Mouse (Mus musculus): ENCODE data around the gene Atg2a. TPM values are rescaled to one million over a fixed set of nuclear protein-coding genes. Genes with fewer than 3 reads are reported as not detected.

Atg2a gene
- total and polyA plus RNA-seq, 3 experiments = 2.8 to 13.9 (median 9.5) TPM

GRCm38 (mm10) chr19:6271206-6271605 lies 29.7 kb downstream of the Atg2a start:
- H3K9ac ChIP-seq (ENCODE audit: insufficient read depth, low read depth) = no peak overlapping the region
- H3K36me3 ChIP-seq (replicated peaks in 1 of 2; ENCODE audit: control insufficient read depth in 1 of 2, insufficient read depth in 1 of 2, low read length in 1 of 2) = peaks cover 0 to 4% of the 10 kb centered on the region in 2 experiments
- peaks cover 2% of the 10 kb centered on the region for H3K27me3 ChIP-seq (replicated peaks)
- no peaks in the 10 kb centered on the region for H3K9me3 ChIP-seq (replicated peaks; ENCODE audit: low read length)
- TF ChIP-seq MAZ (IDR thresholded peaks at IDR 0.05; ENCODE audit: low read depth, low read length) (no peak), SIN3A (IDR thresholded peaks at IDR 0.05; ENCODE audit: low read length) (no peak), BHLHE40 (IDR thresholded peaks at IDR 0.05; ENCODE audit: low read depth, low read length) (no peak), MAX (IDR thresholded peaks at IDR 0.05; ENCODE audit: low read length) (no peak), MAFK (IDR thresholded peaks at IDR 0.05; ENCODE audit: insufficient replicate concordance, low read length) (no peak), SMC3 (IDR thresholded peaks at IDR 0.05; ENCODE audit: low read depth, low read length) (no peak), KAT2A (IDR thresholded peaks at IDR 0.05; ENCODE audit: insufficient replicate concordance, low read length) (no peak), POLR2A (IDR thresholded peaks at IDR 0.05; ENCODE audit: low read depth, low read length) (no peak), PAX5 (IDR thresholded peaks at IDR 0.05; ENCODE audit: low read length) (no peak), ZNF384 (IDR thresholded peaks at IDR 0.05; ENCODE audit: low read depth, low read length) (no peak), TCF12 (IDR thresholded peaks at IDR 0.05; ENCODE audit: low read depth, low read length) (no peak), TBP (conservative IDR thresholded peaks at IDR 0.05; ENCODE audit: low read depth, low read length) (no peak)
- no peak overlapping the region for H3K4me3 ChIP-seq (replicated peaks in 1 of 3; ENCODE audit: low read depth in 2 of 3, low read length in 2 of 3, poor library complexity in 1 of 3)
- no peak overlapping the region for H3K4me2 ChIP-seq (ENCODE audit: insufficient read depth, low read depth, poor library complexity, severe bottlenecking)
- dilution Hi-C loops (cut with MboI; ENCODE audit: extremely low pct_ligation_motif_present, extremely low pct_unique_long_range_greater_than_20kb, low sequenced_read_pairs) = no loop called here
- in situ Hi-C loops (cut with MboI; ENCODE audit: low pct_ligation_motif_present, low pct_unique_long_range_greater_than_20kb, low sequenced_read_pairs) = no loop called here
- peaks cover 19 to 55% of the 10 kb centered on the region in 2 experiments for H3K4me1 ChIP-seq (ENCODE audit: control insufficient read depth in 1 of 2, insufficient read depth in 2 of 2)
- H3K79me2 ChIP-seq (replicated peaks; ENCODE audit: control insufficient read depth, extremely low read depth, insufficient read depth, poor library complexity, severe bottlenecking) = peaks cover 6% of the 10 kb centered on the region; the same call in 1 of the 2 replicates
- H3K27ac ChIP-seq (ENCODE audit: insufficient read depth, low read depth) = no peak overlapping the region
- no peak for DNase-seq (ENCODE audit: extremely low read depth)

DNA sequence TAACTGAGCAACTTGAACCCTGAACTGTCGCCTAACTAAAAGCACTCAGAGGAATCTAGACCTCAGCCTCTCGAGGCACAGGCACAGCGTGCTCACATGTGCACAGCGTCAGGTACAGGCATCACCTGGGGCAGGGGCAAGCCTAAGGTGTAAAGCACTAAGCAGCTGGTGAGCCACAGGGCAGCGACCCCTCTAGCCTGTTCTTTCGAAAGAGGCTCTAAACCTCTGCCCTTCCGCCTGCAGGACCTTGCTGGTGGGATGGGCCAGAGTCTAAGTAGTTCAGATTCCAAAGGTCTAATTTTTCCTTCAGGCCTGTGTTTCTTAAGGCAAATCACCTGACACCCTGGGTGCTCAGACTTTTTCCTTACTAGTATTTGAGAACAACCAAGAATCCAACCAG lies 30.6 kb downstream of the Atg2a start:
- H3K4me1 ChIP-seq (ENCODE audit: control insufficient read depth in 1 of 2, insufficient read depth in 2 of 2) = peaks cover 19 to 56% of the 10 kb centered on the region in 2 experiments
- TF ChIP-seq NRF1 (IDR thresholded peaks at IDR 0.05; ENCODE audit: low read depth, low read length) (no peak), SIN3A (IDR thresholded peaks at IDR 0.05; ENCODE audit: low read length) (no peak), TCF12 (IDR thresholded peaks at IDR 0.05; ENCODE audit: low read depth, low read length) (no peak), CHD1 (IDR thresholded peaks at IDR 0.05; ENCODE audit: low read depth, low read length) (no peak), PAX5 (IDR thresholded peaks at IDR 0.05; ENCODE audit: low read length) (no peak), ZKSCAN1 (IDR thresholded peaks at IDR 0.05; ENCODE audit: borderline replicate concordance, low read depth, low read length) (no peak), E2F4 (IDR thresholded peaks at IDR 0.05; ENCODE audit: insufficient replicate concordance, low read depth, low read length) (no peak), MEF2A (IDR thresholded peaks at IDR 0.05; ENCODE audit: borderline replicate concordance, low read depth, low read length) (no peak), CTCF (conservative IDR thresholded peaks at IDR 0.05 in 1 of 2, IDR thresholded peaks at IDR 0.05 in 1 of 2; ENCODE audit: low read depth in 2 of 2, low read length in 2 of 2) (no peak), KAT2A (IDR thresholded peaks at IDR 0.05; ENCODE audit: insufficient replicate concordance, low read length) (no peak), RAD21 (IDR thresholded peaks at IDR 0.05; ENCODE audit: low read depth, low read length) (no peak)
- peaks cover 0 to 4% of the 10 kb centered on the region in 2 experiments for H3K36me3 ChIP-seq (replicated peaks in 1 of 2; ENCODE audit: control insufficient read depth in 1 of 2, insufficient read depth in 1 of 2, low read length in 1 of 2)
- H3K9me3 ChIP-seq (replicated peaks; ENCODE audit: low read length) = no peaks in the 10 kb centered on the region
- peaks cover 8% of the 10 kb centered on the region for H3K79me2 ChIP-seq (replicated peaks; ENCODE audit: control insufficient read depth, extremely low read depth, insufficient read depth, poor library complexity, severe bottlenecking)
- H3K27me3 ChIP-seq (replicated peaks) = peaks cover 2% of the 10 kb centered on the region
- no peak for DNase-seq (ENCODE audit: extremely low read depth)
- in situ Hi-C loops (cut with MboI; ENCODE audit: low pct_ligation_motif_present, low pct_unique_long_range_greater_than_20kb, low sequenced_read_pairs) = no loop called here
- H3K27ac ChIP-seq (ENCODE audit: insufficient read depth, low read depth) = no peak overlapping the region
- H3K4me2 ChIP-seq (ENCODE audit: insufficient read depth, low read depth, poor library complexity, severe bottlenecking) = no peak overlapping the region
- no peak overlapping the region for H3K4me3 ChIP-seq (replicated peaks in 1 of 3; ENCODE audit: low read depth in 2 of 3, low read length in 2 of 3, poor library complexity in 1 of 3)
- no peak overlapping the region for H3K9ac ChIP-seq (ENCODE audit: insufficient read depth, low read depth)
- dilution Hi-C loops (cut with MboI; ENCODE audit: extremely low pct_ligation_motif_present, extremely low pct_unique_long_range_greater_than_20kb, low sequenced_read_pairs) = no loop called here
